Mouse (Mus musculus): Measurements from ENCODE around the gene Slc6a19.
"Not testable (repeated sequence)": the region's sequence is repeated elsewhere in the genome, so short reads cannot be mapped to it uniquely, and the experiment has no call there.

The Slc6a19 gene

DNA sequence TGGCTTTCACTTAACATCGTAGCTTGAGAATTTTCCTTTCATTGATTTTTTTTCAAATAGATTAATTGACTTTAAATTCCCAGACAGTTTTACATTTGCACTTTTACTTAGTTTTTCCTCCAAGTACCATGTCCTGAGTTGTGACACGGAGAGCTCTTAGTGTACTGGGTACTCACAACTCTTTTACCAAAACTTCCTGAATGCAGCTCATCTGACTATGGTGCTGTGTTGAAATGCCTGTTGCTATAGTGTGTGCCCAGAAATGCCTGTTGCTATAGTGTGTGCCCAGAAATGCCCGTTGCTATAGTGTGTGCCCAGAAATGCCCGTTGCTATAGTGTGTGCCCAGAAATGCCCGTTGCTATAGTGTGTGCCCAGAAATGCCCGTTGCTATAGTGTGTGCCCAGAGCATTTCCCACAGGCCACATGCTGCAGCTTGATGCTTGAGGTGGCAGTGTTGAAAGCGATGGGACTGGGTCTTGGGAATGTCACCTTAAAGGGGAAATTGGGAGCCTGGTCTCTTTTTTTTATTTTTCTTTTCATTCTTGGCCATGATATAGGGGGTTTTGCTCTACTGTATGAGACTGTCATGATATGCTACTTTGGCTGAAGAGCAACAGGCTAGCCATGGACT is at the start of gene Slc6a19:
Slc6a19 (minus strand) TSS at position 172 of the 632 bp plus-strand sequence.
- DNase-seq (ENCODE audit: low read depth, low spot score), result no peak

DNA sequence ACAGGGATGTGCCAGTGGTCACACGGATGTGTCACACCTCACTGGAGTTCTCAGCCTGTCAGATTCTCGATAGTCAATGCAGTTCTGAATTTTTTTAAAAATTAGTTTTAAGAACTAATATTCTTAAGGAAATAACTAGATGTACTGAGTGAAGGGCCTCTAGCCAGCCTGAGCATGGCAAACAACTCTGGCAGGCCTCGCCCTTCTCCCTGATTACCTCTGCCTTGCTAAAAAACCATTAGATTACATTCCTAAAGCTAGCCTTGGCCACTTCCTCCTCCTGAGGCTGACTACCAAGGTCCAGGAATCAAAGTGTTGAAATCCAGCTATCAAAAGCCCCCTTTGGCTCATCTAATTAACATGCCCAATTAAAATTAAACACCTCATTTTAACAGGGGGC is 46.6 kb upstream of the Slc6a19 start:
- no peak for DNase-seq (ENCODE audit: low read depth, low spot score)

DNA sequence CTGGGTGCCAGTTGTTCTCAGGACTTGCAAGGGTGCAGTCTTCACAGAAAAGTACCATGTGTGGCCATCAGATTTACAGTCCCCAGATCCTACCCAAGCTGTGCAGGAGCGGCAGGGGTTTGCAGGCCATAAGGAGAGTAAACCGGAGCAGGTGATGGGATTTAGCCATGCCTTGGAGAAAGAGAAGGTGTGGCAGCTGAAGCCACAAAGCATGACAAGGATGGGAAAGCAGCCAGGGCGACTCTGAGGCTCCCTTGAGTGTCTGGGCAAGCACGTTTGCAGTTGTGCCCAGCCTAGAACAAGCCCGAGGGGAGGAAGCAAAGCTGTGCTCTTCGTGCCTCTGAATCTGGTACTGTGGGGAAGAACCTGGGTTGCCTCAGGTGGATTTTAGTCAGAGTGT is 45.8 kb upstream of the Slc6a19 start:
- no peak for DNase-seq (ENCODE audit: low read depth, low spot score)

GRCm38 (mm10) chr13:73748663-73749440 is 44.2 kb upstream of the Slc6a19 start:
- DNase-seq (ENCODE audit: low read depth, low spot score), result peak; percentile 63

DNA sequence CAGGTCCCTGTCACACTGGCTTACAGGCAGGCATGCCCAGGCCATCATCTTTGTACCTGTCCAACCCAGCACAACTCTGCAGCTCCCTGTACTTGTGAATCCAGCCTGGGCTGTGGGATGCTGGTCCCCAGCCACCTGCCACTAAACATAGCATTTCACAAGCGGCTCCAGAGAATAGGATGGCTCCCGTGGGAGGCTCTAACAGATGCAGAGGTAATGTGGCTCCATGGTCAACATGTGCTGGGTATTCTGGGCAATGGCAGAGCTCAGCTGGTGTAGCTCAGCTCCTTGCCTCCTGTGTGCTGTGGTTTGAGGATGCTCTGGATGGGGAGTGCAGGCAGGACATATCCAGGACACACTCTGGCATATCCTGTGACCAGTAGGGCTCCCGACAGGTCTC is 39.0 kb upstream of the Slc6a19 start:
- no peak for DNase-seq (ENCODE audit: low read depth, low spot score)

DNA sequence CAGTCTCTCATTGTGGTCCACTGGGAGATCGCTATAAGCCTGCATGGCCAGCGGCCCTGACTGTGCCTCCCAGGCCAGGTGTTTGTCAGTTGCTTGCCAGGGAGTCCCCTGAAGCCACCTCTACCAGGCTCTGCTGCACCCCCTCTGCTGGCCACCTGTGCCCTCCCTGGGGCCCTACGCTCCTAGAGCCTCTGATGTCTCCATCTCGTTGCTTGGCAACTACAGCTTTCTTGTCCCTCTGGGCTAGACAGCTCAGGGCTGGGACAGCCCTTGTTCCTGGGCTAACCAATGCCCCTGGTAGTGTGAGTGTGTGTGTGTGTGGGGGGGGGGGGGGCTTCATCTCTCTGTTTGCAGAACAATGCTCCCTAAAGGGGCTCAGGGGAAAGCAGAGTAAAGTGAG is 38.3 kb upstream of the Slc6a19 start:
- no peak for DNase-seq (ENCODE audit: low read depth, low spot score)

GRCm38 (mm10) chr13:73740399-73740944 is 35.8 kb upstream of the Slc6a19 start:
- DNase-seq (ENCODE audit: low read depth, low spot score), result not testable (repeated sequence)

- no peak for DNase-seq (ENCODE audit: low read depth, low spot score)
Observed at GRCm38 (mm10) chr13:73736943-73737342, 32.3 kb upstream of the Slc6a19 start.

- no peak for DNase-seq (ENCODE audit: low read depth, low spot score)
Observed at GRCm38 (mm10) chr13:73735928-73736327, 31.3 kb upstream of the Slc6a19 start.

DNA sequence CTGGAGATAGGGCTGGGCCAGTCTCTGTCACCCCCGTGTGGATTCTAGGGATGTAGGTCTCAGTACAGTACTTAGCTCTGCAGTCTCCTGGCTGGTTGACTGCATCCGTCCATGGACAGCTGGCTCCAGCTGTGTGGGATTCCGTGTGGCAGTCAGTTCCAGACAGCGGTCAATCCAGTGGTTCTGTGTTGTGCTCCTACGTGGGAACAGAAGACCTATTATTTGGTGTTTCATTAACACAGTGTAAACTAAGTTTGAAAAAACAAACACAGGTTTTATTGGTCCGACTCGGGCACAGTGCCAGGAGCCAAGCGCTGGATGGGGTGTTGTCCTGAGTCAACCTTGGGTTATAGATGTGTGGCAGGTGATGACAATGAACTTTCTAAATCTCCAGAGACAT is 30.6 kb upstream of the Slc6a19 start:
- DNase-seq (ENCODE audit: low read depth, low spot score), result no peak

DNA sequence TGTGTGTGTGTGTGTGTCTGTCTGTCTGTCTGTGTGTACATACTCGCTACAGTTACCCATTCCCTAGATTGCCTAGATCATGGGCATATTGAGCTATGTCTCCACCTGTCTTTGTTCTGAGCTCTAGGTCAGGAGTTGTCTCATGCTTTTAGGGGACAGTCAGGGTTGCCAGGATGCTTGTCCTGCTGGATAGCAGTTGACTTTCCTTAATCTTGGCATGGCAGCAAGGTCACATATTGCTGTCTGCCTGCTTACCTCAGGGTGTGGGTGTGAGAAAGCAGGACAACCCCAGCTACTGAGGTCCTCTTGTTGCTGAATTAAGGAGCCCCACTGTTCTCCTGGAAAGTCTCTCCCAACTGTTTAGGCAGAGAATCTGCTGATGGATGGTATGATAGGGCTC is 29.7 kb upstream of the Slc6a19 start:
- no peak for DNase-seq (ENCODE audit: low read depth, low spot score)

GRCm38 (mm10) chr13:73732742-73733700 is 28.4 kb upstream of the Slc6a19 start, which contains the start of gene Slc12a7:
TSS of gene Slc12a7 (plus strand) at chr13:73733094.
- peak; percentile 69 for DNase-seq (ENCODE audit: low read depth, low spot score)

DNA sequence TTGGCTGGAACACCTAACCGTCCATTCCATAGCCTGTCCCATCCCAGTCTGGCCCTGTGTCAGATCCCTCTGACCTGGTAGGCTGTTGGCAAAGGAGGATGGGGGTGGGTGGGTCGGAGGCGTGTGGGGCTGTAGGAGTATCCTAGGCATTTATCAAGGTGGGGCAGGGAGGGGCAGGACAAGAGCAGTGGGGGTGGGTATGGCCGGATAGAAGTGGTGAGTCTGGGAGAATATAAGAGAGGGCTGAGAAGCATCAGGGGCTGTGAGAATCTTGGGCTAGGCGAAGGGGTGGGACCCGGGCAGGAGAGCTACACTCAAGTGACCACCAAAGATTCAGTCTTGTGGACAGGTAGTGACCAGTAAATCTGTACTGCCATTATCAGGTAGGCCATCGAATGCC is 27.6 kb upstream of the Slc6a19 start:
- DNase-seq (ENCODE audit: low read depth, low spot score), result peak; percentile 41

DNA sequence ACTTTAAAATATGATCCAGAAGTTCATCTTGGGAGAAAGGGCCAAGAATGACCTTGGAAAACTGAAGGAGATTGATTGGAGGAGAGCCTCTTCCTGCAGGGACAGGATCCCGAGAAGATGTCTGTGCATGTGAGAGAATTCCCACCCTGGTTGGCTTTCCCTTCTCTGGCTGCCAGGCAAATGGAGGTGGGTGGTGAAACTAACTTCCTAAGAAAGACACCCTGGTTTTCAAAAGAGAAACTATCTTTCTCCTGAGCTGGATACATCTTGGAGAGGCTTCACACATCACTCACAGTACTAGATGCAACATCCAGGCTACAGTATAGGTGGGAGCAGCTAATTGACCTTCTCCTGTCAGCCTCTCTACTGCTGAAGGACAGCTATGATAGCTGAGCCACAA is 26.2 kb upstream of the Slc6a19 start:
- DNase-seq (ENCODE audit: low read depth, low spot score), result no peak

DNA sequence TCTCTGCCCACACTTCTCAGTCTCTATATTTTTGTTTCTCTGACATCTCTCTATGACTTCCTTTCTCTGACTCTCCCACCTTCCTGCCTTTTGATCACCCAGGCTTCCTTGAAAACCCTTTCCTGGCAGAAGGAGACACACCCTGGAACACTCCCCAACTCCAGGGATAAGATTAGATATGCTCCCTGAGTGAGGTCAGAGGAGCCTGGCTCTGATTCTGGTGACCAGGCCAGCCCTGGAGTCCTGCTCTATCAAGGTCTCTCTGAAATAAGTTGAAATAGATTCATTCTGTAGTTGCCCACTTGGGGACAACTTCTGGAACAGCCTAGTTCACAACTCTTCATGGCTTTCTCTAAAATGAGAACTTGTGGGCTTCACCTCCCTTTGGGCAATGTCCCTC is 24.0 kb upstream of the Slc6a19 start:
- DNase-seq (ENCODE audit: low read depth, low spot score), result no peak

DNA sequence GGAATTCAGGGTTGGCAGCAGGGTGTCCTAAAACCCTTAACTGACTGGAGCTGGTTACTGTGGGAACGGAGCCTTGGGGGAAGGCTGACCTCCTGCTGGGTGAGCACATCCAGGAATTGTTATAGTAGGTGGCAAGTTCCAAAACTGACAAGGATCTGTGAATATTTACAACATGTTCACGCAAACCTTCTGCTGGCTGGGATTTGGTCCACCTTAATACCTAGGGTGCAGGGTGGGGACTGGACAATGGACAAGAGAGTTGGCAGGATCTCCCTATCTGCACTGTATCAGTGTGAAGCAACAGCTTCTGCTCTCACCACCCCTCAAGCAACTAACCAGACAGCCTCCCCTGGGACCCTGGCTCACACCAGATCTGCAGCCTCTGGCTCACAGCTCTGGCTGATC is 23.0 kb upstream of the Slc6a19 start:
- DNase-seq (ENCODE audit: low read depth, low spot score), result peak; percentile 24

- no peak for DNase-seq (ENCODE audit: low read depth, low spot score)
Observed at GRCm38 (mm10) chr13:73725315-73725714, 20.6 kb upstream of the Slc6a19 start.

GRCm38 (mm10) chr13:73723081-73723668 is 18.5 kb upstream of the Slc6a19 start:
- DNase-seq (ENCODE audit: low read depth, low spot score), result peak; percentile 79

- no peak for DNase-seq (ENCODE audit: low read depth, low spot score)
Observed at GRCm38 (mm10) chr13:73720241-73720640, 15.6 kb upstream of the Slc6a19 start.

GRCm38 (mm10) chr13:73718225-73718624 is 13.6 kb upstream of the Slc6a19 start:
- peak; percentile 90 for DNase-seq (ENCODE audit: low read depth, low spot score)

DNA sequence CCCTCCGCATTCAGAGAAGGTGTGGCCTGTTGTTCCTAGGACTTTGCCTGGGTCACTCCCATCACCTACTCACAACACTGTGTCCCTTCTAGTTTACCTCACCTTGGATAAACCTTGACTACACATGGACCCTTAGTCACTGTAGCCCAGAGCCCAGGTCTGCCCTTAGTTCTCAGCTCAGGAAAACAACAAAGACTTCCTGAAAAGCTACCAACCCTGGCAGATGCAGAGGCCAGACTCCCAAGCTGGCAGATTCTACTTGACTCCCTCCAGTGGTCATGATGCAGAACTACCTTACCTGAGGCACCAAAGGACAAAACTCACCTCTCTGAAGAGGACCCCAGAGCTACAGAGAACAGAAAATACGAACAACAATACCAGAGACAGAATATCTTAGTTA is 9.4 kb upstream of the Slc6a19 start:
- DNase-seq (ENCODE audit: low read depth, low spot score), result peak; percentile 62
